Mouse (Mus musculus): ENCODE measurements around the gene Zbtb41. TPM values are rescaled to one million over a fixed set of nuclear protein-coding genes. Genes with fewer than 3 reads are reported as not detected.

Gene Zbtb41
- 20.9 and 24.6 TPM in 2 replicates for polyA plus RNA-seq (2015; fragmentation: Nextera tagmentation; extraction: Ambion mirVana)

DNA sequence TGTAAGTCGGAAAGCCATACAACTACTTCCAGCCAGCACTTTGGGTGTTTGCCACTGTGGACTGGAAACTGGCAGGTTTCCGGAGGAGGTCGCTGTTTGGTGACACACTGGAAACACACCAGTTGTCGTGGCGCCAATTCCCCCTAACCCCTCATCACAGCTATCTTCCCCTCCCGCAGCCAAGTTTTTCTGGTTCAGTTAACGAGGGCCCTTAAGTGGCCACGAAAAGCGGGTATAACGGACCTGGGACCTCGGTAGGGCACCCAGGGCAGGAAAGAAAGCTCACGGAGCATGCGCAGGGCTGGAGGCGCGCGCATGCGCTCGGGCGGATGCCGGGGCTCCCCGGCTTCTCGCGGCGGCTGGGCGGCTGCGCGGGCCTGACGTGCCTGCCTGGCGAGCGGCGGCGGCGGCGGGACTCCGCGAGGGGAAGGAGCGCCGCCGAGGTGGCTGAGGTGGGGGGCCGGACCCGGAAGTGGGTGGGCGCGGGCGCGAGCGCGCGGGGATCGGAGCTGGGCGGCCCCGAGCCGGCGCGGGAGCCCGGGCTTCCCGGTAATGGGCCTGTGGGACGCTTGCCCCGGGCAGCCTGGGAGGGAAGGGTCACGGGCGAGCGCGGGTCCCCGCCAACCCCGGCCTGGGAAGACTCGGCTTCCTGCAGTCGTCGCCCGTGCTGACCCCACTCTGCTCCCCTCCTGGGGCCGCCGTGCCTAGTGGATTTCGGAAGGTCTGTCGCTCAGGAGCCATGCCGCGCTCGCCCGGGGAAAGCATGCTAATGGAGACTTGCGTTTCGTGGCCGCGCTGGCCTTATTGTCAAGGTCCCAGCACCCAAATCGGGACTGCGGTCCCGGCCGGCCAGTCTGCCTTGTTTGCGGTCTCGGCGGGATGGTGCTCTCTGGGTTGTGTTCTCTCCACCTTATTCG, at the start of gene Zbtb41:
Gene Zbtb41 (plus strand): TSS at position 414 of the 917 bp plus-strand sequence.
- Histone ChIP-seq H3K27ac (ENCODE audit: low read length) (peak within 1 kb of the TSS; percentile 87), H3K27me3 (ENCODE audit: control insufficient read depth, insufficient read depth, low read depth, low read length) (no peaks in the 10 kb centered on the region), H3K4me2 (ENCODE audit: low read length) (peak within 1 kb of the TSS; percentile 67), H3K4me3 (ENCODE audit: low read depth, low read length) (peak within 1 kb of the TSS; percentile 68), H3K4me1 (ENCODE audit: control insufficient read depth, insufficient read depth, low read length) (peaks cover 35% of the 10 kb centered on the region), H3K9ac (ENCODE audit: low read depth, low read length) (peak within 1 kb of the TSS; percentile 87), H3K36me3 (ENCODE audit: control insufficient read depth, insufficient read depth, low read length) (no peaks in the 10 kb centered on the region), H3K9me3 (replicated peaks; ENCODE audit: control insufficient read depth, low read length, poor library complexity, severe bottlenecking) (no peaks in the 10 kb centered on the region)
- ATAC-seq = peak; percentile 98
- WGBS = 0% methylated on average over 74 of the region's 88 CpGs

DNA sequence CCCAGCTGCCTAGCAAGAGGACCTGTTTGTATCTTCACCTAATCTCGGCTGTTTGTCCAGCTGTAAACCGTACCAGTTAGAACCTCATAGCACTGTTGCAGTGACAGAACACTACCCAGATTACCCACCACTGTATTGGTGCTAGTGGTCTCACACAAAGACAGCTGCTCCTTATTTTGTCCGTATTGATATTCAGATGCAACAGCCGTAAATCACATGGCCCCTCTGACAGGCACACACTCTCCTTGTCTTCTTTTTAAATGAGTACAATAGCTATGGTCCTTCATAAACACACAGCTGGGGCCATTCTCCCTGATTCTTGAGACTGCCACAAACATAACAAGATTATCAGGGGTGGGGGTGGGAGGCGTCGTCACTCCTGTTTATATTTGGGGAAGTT, 46.2 kb upstream of the Zbtb41 start:
- Histone ChIP-seq H3K4me1 (ENCODE audit: control insufficient read depth, insufficient read depth, low read length) (peaks cover 10% of the 10 kb centered on the region), H3K27me3 (ENCODE audit: control insufficient read depth, insufficient read depth, low read depth, low read length) (no peaks in the 10 kb centered on the region), H3K4me2 (ENCODE audit: low read length) (peak overlapping the region; percentile 52), H3K36me3 (ENCODE audit: control insufficient read depth, insufficient read depth, low read length) (no peaks in the 10 kb centered on the region), H3K9ac (ENCODE audit: low read depth, low read length) (peak overlapping the region; percentile 52), H3K4me3 (ENCODE audit: low read depth, low read length) (peak overlapping the region; percentile 39), H3K27ac (ENCODE audit: low read length) (peak overlapping the region; percentile 60), H3K9me3 (replicated peaks; ENCODE audit: control insufficient read depth, low read length, poor library complexity, severe bottlenecking) (no peaks in the 10 kb centered on the region)
- peak; percentile 23; the same call in 1 of the 2 replicates for ATAC-seq
- WGBS = 3% methylated on average over 6 of the region's 6 CpGs

GRCm38 (mm10) chr1:139376638-139377286, 45.3 kb upstream of the Zbtb41 start, which contains the start of gene Crb1:
Gene Crb1, minus strand, starts transcription at chr1:139377100.
- Histone ChIP-seq H3K9me3 (replicated peaks; ENCODE audit: control insufficient read depth, low read length, poor library complexity, severe bottlenecking) (no peaks in the 10 kb centered on the region), H3K4me1 (ENCODE audit: control insufficient read depth, insufficient read depth, low read length) (peaks cover 10% of the 10 kb centered on the region), H3K4me2 (ENCODE audit: low read length) (peak within 1 kb of the TSS; percentile 52), H3K27ac (ENCODE audit: low read length) (peak within 1 kb of the TSS; percentile 78), H3K4me3 (ENCODE audit: low read depth, low read length) (peak within 1 kb of the TSS; percentile 39), H3K36me3 (ENCODE audit: control insufficient read depth, insufficient read depth, low read length) (no peaks in the 10 kb centered on the region), H3K9ac (ENCODE audit: low read depth, low read length) (peak within 1 kb of the TSS; percentile 57), H3K27me3 (ENCODE audit: control insufficient read depth, insufficient read depth, low read depth, low read length) (no peaks in the 10 kb centered on the region)
- 6% methylated on average over 5 of the region's 5 CpGs for WGBS
- ATAC-seq = peak; percentile 84

- no peak overlapping the region for H3K4me2 ChIP-seq (ENCODE audit: low read length)
- H3K9ac ChIP-seq (ENCODE audit: low read depth, low read length) = no peak overlapping the region
- no peak overlapping the region for H3K27ac ChIP-seq (ENCODE audit: low read length)
- no peaks in the 10 kb centered on the region for H3K27me3 ChIP-seq (ENCODE audit: control insufficient read depth, insufficient read depth, low read depth, low read length)
- H3K9me3 ChIP-seq (replicated peaks; ENCODE audit: control insufficient read depth, low read length, poor library complexity, severe bottlenecking) = no peaks in the 10 kb centered on the region
- ATAC-seq = peak; percentile 29
- H3K4me3 ChIP-seq (ENCODE audit: low read depth, low read length) = no peak overlapping the region
- peaks cover 10% of the 10 kb centered on the region for H3K4me1 ChIP-seq (ENCODE audit: control insufficient read depth, insufficient read depth, low read length)
- no peaks in the 10 kb centered on the region for H3K36me3 ChIP-seq (ENCODE audit: control insufficient read depth, insufficient read depth, low read length)
- WGBS = 22% methylated on average over 11 of the region's 11 CpGs
These were observed 43.0 kb upstream of the Zbtb41 start for GRCm38 (mm10) chr1:139378861-139379620.

DNA sequence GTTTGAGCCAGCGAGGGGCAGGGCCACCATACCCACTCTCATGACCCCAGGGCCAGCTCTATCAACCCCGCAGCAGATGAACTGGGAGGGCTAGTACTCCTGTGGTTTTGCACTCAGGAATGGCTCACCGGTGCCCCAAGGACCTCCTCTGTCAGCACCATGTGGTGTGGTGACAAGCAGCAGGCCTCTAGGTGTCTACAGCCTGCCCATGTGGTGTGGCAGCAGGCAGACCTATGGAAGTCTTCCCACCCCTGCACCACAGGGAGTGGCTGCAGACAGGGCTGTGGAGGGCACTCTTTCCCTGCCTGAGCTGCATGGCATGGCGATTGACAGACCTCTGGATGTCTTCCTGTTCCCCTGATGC, 42.5 kb upstream of the Zbtb41 start:
- no peak for ATAC-seq
- no peak overlapping the region for H3K4me3 ChIP-seq (ENCODE audit: low read depth, low read length)
- no peaks in the 10 kb centered on the region for H3K9me3 ChIP-seq (replicated peaks; ENCODE audit: control insufficient read depth, low read length, poor library complexity, severe bottlenecking)
- 40% methylated on average over 4 of the region's 4 CpGs for WGBS
- H3K4me2 ChIP-seq (ENCODE audit: low read length) = no peak overlapping the region
- no peaks in the 10 kb centered on the region for H3K36me3 ChIP-seq (ENCODE audit: control insufficient read depth, insufficient read depth, low read length)
- peaks cover 10% of the 10 kb centered on the region for H3K4me1 ChIP-seq (ENCODE audit: control insufficient read depth, insufficient read depth, low read length)
- no peak overlapping the region for H3K9ac ChIP-seq (ENCODE audit: low read depth, low read length)
- no peaks in the 10 kb centered on the region for H3K27me3 ChIP-seq (ENCODE audit: control insufficient read depth, insufficient read depth, low read depth, low read length)
- H3K27ac ChIP-seq (ENCODE audit: low read length) = no peak overlapping the region

DNA sequence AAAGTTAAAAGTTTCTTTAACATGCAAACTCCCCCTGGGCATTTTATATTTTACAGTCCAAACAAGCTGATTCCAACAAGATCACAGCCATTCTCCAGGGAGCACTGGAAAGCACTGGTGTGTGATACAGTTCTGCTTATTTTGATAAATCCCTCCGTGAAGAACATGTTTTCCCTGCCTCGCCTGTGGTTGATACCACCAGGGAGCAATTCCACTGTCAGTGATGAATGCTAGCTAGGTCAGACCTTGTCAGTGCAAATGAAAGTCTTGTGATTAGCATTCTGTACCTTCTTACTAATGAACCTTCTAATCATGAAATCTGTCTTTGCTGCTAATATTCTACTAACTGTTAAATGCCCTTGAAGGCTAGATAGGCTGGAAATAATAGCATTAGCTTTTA, 30.3 kb upstream of the Zbtb41 start:
- no peak overlapping the region for H3K27ac ChIP-seq (ENCODE audit: low read length)
- H3K4me2 ChIP-seq (ENCODE audit: low read length) = no peak overlapping the region
- WGBS = 19% methylated on average over 2 of the region's 2 CpGs
- H3K27me3 ChIP-seq (ENCODE audit: control insufficient read depth, insufficient read depth, low read depth, low read length) = no peaks in the 10 kb centered on the region
- no peak overlapping the region for H3K4me3 ChIP-seq (ENCODE audit: low read depth, low read length)
- H3K9me3 ChIP-seq (replicated peaks; ENCODE audit: control insufficient read depth, low read length, poor library complexity, severe bottlenecking) = no peaks in the 10 kb centered on the region
- no peaks in the 10 kb centered on the region for H3K36me3 ChIP-seq (ENCODE audit: control insufficient read depth, insufficient read depth, low read length)
- H3K4me1 ChIP-seq (ENCODE audit: control insufficient read depth, insufficient read depth, low read length) = no peaks in the 10 kb centered on the region
- ATAC-seq = no peak
- H3K9ac ChIP-seq (ENCODE audit: low read depth, low read length) = no peak overlapping the region

DNA sequence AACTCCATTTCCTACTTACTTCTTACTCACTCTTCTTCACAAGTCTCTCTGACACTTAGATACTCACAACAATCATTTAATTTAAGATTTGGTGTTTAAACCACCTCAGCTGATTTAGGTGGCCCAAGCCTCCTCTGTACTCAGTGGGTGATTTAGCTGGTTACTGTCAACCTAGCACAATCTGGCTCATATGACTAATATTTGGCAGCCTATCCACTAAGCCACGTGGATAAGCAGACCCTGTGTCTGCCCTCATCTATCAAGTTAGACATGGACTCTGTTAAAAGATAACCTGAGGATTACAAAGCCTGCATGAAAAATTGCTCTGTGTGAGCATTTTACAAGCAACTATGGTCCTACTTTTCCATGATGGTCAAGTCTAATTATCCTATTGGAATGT, 25.5 kb upstream of the Zbtb41 start:
- no peaks in the 10 kb centered on the region for H3K36me3 ChIP-seq (ENCODE audit: control insufficient read depth, insufficient read depth, low read length)
- H3K27ac ChIP-seq (ENCODE audit: low read length) = no peak overlapping the region
- H3K9me3 ChIP-seq (replicated peaks; ENCODE audit: control insufficient read depth, low read length, poor library complexity, severe bottlenecking) = no peaks in the 10 kb centered on the region
- no peak overlapping the region for H3K9ac ChIP-seq (ENCODE audit: low read depth, low read length)
- no peak for ATAC-seq
- 56% methylated on average over 1 of the region's 1 CpGs for WGBS
- H3K4me1 ChIP-seq (ENCODE audit: control insufficient read depth, insufficient read depth, low read length) = no peaks in the 10 kb centered on the region
- no peak overlapping the region for H3K4me2 ChIP-seq (ENCODE audit: low read length)
- no peak overlapping the region for H3K4me3 ChIP-seq (ENCODE audit: low read depth, low read length)
- H3K27me3 ChIP-seq (ENCODE audit: control insufficient read depth, insufficient read depth, low read depth, low read length) = no peaks in the 10 kb centered on the region

DNA sequence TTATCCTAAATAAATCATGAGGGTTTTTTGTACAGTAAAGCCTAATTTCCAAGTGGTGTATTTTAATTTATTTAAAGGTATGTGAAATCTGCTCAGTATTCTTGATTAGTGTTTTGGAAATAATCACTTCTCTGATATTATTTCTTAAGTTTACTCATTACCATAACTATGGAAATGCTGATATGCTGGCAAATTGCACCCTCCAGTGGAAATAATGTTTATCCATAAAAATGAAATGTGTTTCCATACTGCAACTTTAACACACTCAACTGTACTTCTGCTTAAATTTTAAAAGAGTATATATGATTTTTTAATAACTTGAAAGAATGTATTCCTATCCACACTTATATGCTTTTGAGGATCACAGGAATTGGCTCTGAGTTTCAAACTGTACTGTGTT, 16.3 kb upstream of the Zbtb41 start:
- no peaks in the 10 kb centered on the region for H3K9me3 ChIP-seq (replicated peaks; ENCODE audit: control insufficient read depth, low read length, poor library complexity, severe bottlenecking)
- H3K27ac ChIP-seq (ENCODE audit: low read length) = no peak overlapping the region
- H3K4me3 ChIP-seq (ENCODE audit: low read depth, low read length) = no peak overlapping the region
- no peak for ATAC-seq
- H3K9ac ChIP-seq (ENCODE audit: low read depth, low read length) = no peak overlapping the region
- H3K36me3 ChIP-seq (ENCODE audit: control insufficient read depth, insufficient read depth, low read length) = no peaks in the 10 kb centered on the region
- H3K4me1 ChIP-seq (ENCODE audit: control insufficient read depth, insufficient read depth, low read length) = no peaks in the 10 kb centered on the region
- H3K27me3 ChIP-seq (ENCODE audit: control insufficient read depth, insufficient read depth, low read depth, low read length) = no peaks in the 10 kb centered on the region
- no peak overlapping the region for H3K4me2 ChIP-seq (ENCODE audit: low read length)
